Mouse (Mus musculus) thymus, postnatal 10 days (tissue): ENCODE measurements around the gene Xrcc6.

Source experiments
- DNase-seq, 2 experiments: peaks; one replicate each; pipeline ENCODE4 v3.0.0; 2021; ENCODE audit warnings: low spot score in 2 of 2

Gene Xrcc6

DNA sequence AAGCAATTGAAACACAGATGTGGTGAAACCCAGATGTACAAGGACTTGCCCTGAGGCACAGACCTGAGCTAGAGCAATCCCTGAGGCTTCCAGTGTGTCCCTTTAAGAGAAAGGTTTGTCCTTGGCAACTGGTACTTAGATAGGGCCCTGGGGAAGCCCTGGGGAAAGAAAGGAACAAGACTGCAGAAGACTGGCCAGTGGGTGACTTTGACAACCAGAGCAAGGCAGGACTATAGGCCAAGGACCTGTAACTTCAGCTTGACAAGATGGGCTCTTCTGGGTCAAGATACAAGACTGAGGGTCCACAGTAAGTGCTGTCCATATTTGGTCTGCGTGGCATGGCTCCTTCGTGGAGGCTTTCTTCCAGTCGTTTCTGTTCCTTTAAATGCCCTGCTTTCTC is at the start of gene Xrcc6:
Gene Xrcc6 (plus strand): TSS at position 190 of the 400 bp plus-strand sequence.
- DNase-seq: no peak

DNA sequence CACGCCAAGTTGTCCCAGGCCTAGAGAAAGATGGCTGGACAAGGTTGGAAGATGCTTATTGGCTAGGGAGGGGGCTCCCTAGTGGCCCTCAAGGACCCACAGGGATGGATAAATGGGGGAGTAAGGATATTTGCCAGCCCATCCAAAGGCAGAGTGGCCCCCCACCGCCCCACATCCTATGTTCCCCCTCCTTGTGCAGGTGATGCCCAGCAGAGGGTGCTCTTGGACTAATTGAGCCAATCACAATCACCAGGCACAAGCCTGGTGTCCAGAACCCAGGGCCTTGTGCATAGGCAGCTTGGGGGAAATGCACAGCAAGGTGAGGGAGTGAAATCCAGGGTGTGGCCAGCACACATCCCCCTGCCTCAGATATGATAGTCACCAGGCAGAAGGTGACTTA is 49.4 kb upstream of the Xrcc6 start:
- DNase-seq: peak; percentile 15 to 36

DNA sequence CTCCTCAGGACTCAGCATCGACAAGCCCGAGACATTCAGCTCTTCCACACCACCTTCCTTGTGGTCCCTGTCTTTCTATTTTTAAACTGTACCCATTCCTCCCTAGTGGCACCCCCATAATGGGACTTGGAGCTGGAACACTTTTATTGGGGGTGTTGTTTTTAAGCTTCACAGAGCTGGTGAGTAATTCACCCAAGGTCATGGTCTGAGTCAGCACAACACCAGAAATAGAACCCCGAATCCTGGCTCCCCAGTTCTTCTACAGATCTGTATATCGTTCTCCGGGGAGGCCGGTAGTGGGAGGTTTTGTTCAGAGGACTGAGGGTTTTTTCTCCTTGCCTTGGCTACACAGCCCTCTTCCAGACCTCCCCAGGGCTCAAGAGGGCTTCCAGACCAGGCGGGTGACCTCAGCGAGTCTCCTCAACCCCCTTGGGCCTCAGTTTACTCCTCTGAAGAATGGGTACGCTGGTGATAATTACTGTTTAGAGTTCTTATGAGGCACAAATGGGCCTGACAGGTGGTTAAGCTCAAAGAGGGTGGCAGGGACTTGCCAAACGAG is 48.4 kb upstream of the Xrcc6 start:
- DNase-seq: no peak

DNA sequence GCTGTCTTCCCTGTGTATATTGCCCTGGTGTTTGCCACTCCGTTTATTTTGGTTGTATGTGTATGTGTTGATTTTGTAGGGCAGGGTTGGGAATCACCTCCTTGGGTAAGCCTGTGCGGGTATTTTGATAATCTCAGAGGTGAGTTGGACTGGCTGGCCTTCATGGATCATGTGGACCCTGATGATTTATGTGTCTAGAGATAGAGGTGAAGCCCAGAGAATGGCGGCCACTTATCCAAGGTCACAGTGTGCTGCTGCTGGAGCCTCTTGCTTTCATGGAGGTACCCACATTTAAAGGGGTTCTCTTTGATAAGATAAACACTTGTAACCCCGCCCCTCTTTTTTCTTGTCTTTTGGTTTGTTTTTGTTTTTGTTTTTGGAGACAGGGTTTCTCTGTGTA is 47.9 kb upstream of the Xrcc6 start:
- DNase-seq: no peak

DNA sequence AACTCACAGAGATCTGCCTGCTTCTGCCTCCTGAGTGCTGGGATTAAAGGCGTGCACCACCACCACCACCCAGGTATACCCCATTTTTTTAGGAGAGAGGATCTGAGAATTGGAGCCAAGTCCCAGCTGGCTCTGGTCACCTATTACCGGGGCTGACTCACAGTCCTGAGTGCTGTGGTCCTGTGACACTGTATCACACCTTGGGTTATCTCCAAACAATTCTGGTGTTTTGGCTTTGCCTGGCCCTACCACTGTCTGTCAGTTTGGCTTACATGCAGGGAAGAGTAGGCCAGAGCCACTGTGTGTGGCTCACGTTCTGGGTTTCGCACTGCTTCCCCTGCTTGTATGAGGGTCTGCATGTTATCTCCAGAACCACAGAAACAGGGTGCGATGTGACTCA is 47.4 kb upstream of the Xrcc6 start:
- DNase-seq: no peak

DNA sequence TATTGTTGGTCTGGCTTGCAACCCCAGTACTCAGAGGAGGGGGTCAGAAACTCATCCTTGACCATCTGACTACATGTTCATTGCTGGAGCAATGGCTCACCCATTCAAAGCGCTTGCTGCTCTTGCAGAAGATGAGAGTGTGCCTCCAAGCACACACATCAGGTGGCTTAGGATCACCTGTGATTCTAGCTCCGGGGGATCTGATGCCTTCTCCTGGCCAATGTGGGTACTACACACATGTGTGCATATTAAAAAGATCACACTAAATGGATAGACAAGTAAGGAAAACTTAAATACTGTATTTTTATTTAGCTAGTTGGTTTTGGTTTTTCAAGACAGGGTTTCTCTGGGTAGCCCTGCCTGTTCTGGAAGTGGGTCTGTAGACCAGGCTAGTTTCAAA is 46.6 kb upstream of the Xrcc6 start:
- DNase-seq: no peak

DNA sequence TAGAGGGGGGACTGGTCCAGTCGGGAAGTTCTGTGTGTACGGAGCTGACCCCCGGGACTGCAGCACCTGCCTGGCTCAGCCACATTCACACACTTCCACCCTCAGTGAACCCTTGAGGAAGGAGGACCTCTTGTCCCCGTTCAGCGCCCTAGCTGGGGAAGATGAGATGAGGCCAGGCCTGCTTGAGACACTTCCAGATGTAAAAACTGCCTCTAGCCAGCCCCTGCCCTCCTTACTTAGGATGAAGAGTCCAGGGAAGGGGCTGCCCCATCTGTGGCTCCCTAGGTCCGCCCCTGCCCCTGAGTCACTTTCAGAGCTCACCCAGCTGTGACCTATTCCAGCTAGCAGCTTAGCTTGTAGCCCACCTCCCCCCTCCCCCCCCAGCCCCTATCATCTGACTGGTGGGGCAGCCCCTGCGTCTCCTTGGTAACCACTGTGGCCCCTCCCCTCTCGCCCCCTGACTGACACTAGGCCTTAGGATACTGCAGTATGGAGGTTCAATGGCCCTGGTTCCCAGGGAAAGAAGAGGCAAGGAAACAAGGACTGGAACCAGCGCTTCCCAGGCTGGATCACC is 44.4 kb upstream of the Xrcc6 start:
- DNase-seq: no peak

DNA sequence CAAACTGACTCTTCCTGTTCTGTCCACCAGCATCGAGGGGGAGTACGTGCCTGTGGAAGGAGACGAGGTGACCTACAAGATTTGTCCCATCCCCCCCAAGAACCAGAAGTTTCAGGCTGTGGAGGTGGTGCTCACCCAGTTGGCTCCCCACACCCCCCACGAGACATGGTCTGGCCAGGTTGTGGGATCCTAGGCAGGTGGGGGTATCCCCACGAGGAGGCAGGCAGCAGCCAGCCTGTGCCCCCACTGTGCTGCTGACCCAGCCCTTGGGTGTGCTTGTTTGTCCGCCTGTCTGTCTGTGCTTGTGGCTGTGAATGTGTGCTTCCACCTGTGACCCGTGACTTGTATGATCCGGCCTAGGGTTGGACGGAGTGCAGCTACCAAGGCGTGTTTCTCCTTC is 38.6 kb upstream of the Xrcc6 start:
- DNase-seq: no peak

DNA sequence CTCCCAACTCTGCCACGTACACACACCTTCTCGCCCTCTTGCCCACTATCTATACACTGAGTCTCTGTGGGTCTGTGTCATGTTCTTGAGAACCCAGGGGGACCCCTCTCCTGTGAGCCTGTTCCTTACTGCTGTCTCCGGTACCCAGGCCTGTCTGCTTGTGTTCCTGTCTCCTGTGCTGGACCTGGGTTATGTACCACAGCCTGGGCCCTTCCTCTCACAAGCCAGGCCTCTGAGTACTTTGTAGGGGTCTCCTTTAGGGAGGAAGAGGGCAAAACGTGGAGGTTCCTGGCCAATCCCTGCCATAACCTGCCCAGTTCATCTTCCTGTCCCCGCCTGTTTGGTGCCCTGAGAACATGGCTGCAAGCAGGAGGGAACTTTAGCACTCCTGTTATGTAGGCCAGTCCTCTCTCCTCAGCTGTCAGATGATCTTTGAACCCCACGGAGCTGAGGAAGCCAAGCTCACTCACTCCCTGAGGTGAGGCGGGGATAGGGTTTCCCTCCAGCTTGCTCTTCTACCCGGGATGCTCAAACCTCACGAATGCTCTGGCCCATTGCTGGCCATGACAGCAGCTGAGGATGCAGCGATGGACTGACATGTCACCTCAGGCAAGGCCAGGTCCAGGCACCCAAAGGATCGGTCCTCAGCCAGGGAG is 38.0 kb upstream of the Xrcc6 start:
- no peak for DNase-seq

DNA sequence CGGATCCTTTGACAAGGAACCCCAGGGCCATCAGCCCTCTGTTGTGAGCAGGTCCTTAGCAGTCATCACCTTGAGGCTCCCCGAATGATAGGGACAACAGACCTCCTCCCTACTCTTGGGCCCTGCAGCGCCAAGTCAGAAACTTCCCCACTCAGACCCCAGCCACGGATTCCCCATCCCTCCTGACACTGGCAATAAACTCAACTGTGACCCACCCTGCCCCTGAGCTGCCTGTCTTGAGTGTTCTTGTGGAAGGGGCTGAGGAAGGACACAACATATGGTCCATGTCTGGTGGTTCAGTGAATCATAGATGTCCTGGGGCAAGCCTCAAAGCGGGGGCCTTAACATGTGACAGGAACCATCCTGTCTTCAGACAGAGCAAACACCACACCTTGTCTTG is 36.9 kb upstream of the Xrcc6 start:
- no peak for DNase-seq

DNA sequence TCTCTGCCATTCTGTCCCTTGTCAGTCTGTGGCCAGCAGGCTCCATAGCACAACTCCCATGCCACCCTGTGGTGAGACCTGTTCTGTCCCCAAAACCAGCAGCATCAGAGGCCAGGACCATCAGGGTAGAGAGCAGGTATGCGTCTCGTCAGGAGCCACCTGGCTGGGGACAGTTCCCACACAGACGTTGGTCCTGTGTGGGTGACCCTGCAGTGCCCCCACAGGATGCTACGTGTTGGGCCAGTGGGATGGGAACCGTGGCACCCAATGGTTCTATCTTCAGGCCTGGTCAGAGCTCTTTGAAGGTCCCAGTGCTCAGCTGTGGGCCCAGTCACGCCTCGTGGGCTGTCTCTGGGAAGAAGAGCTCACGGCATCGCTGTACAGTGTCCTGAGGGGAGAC is 36.5 kb upstream of the Xrcc6 start:
- DNase-seq: no peak

DNA sequence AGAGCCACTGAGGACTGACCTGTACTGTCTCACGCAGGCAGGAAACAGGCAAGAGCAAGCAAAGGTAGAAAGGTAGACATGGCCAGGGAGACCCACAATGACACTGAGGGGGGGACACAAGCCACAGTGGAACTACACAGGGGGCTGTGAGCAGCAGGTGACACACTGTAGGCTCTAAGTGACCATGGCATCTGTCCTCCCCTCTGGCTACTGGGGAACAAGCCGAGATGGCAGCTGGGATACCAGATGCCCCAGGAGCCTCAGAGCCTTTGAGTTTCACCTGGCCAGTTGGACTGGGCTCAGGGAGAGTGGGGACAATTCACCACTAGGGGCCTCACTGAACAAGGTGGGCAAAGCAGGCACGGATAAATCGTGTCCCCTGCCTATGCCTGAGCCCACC is 35.3 kb upstream of the Xrcc6 start:
- DNase-seq: no peak

DNA sequence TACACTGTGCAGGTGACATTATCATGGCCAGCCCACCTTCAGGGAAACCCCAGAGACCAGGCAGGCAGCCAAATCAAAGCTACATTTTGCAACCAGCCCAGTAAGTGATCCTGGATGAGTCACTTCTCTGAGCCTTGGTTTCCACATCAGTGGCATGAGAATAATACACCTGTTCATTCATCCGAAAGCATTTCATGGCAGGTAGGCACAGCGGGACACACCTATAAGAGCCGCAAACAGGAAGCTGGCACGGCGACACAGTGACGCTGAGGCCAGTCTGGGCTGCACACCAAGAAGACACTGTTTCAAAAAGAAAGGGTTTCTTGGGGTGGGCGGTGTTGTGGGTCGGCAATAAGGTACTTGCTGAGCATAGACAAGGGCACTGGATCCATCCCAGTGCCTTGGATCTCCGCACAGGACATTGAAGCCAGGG is 33.5 kb upstream of the Xrcc6 start:
- no peak for DNase-seq

DNA sequence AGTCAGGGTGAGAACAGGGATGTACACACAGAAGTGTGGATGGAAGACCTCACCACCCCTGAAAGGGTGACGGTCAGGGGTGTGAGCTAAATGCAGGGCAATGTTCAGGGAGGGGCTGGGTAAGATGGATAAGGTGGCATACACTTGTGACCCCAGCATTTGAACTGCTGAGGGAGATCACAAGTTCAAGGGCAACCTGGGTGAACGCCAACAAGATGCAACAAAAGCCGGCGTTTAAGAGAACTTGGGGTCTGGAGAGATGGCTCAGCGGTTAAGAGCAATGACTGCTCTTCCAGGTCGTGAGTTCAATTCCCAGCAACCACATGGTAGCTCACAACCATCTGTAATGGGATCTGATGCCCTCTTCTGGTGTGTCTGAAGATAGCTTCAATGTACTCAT is 32.9 kb upstream of the Xrcc6 start:
- no peak for DNase-seq

DNA sequence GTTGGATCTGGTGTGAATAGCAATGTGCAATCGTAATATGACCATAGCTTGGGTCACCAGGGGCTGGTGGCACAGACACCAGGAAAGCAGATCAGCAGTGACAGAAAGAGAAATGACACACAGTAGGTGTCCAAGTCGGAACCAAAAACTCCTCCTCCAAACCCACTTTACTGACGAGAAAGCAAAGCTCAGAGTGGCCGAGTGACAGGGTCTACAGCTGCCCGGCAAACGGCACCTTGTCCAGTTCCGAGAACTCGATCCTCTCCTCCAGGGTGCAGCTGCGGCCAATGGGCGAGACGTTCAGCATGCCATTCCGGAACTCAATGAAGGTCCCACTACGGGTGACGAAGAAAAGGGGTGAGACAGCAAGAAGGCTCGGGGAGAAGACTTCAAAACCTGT is 32.2 kb upstream of the Xrcc6 start:
- no peak for DNase-seq

DNA sequence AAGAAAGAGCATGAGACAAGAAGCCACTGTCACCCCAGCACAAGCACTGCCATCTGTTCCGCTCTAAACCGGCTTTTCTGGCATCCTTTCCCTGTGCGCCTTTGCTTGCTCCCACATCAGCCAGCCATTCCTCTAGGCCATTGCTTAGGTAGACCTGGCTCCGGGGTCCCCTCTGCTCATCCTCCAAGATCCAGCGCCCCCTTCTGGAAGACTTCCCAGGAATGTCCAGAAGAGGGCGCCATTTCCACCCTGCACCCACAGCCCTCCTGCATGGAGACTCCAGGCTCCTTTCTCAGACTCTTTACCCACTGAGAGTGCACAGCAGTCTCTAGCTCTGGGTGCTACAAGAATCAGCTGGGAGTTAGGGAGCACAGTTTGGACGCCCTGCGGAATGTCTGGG is 31.2 kb upstream of the Xrcc6 start:
- DNase-seq: peak; percentile 31 to 71

DNA sequence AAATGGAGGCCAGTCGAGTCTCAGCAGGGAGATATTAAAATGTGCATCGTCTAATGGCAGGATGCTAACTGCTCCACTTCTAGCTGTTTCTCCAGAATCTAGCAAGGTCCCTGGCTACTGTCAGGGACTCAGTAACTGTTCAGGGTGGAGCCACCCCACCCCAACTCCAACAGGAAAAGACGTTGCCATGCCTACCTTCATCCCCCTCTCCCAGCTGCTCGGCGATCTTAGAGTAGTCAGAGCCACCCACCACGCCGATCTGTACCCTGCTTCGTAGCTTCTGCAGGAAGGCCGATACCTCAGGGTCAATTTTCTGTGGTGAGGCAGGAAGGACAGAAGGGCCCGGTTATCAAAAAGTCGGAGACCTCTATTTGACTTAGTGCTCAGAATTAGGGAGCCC is 30.0 kb upstream of the Xrcc6 start:
- no peak for DNase-seq

DNA sequence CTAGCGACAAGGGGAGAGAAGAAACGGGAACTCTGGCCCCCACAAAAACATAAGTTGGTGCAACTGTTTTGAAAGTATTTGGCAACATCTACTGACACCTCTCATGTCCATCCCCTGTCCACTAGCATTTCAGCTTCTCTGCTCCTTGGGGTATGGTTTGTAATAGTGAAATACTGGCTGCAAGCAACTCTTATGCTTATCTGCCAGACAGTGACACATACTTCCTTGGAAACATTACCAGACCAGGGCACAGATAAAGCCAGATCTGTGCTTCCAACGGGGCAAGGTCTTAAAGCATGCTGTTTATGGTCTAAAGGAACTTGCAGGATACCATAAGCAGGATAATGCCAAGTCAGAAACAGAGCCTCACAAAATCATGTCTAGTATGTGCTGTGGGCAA is 28.7 kb upstream of the Xrcc6 start:
- DNase-seq: no peak

DNA sequence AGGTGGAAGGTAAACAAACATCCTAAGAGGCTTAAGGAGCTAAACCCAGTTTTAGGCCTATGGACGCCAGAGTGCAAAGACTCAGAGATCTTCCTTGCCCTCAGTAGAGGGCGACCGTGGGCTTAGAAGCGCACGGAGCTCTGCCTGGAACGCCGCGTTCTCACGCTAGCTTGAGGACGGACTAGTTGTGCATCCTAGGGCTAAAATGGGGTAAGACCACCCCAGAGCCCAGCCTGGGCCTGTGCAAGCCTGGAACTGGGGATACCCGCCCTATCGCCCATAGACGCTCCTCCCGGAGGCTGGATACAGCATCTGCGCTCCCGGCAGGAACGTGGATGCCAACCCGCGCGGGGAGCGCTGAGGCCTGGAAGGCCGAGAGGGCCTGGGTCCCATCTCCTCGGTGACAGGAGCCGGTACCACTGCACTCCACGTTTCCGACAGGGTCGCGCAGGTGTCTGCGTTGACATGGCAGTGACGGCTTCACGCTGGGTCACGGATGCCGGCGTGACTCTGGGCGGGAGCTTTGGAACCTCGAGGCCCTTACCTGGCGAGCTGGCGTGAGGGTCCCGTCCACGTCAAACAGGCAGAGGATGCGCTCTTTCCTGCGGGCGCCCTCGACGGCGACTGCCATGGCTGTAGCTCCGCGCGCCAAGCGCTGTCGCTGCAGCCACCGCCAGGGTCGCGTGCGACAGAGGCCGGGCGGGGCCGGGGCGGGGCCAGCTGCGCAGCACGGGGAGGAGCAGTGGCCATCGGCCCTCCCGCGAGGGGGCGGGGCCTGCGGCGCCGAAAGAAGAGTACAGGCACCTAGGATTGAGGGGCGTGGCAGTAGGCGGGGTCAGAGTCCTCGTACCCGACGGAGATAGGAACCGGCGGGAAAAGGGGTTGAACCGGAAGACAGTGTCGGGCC is 27.2 kb upstream of the Xrcc6 start, which contains the start of gene Pmm1:
Gene Pmm1 (minus strand): TSS at position 760 of the 907 bp plus-strand sequence.
- peak; percentile 99 to 100 for DNase-seq

DNA sequence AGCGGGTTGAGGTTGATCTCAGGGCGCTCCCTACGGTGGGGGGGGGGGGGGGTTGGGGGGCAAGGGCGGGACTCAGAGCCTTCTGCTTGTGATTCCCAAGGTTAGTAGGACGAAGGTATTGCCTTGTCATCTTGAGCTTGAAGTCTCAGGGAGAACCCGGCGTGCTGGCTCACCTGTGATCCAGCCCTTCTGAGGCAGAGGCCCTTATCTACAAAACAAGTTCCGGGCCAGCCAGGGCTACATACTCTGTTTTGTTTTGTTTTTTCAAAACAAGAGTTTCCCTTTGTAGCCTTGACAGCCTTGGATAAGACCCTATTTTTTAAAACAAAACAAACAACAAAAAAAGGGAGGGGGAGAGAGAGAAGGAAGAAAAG is 26.6 kb upstream of the Xrcc6 start:
- DNase-seq: no peak

DNA sequence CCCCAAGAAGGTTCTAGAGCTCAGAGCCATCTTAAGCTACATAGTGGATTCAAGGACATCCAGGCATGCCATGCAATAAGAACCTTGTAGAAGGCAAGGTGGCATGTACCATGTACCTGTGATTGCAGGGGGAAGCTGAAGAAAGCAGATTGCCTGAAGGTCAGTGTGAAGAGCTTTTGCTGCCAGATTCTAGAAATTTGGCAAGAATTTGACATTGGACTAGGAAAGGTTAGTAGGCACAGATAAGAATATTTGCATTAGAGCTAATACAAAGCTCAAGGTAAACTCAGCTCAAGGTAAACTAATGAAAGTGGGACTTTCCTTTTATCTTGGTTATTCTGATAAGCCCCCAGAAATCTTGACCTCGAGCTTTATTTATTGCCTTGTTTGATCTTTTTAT is 23.4 kb upstream of the Xrcc6 start:
- no peak for DNase-seq

DNA sequence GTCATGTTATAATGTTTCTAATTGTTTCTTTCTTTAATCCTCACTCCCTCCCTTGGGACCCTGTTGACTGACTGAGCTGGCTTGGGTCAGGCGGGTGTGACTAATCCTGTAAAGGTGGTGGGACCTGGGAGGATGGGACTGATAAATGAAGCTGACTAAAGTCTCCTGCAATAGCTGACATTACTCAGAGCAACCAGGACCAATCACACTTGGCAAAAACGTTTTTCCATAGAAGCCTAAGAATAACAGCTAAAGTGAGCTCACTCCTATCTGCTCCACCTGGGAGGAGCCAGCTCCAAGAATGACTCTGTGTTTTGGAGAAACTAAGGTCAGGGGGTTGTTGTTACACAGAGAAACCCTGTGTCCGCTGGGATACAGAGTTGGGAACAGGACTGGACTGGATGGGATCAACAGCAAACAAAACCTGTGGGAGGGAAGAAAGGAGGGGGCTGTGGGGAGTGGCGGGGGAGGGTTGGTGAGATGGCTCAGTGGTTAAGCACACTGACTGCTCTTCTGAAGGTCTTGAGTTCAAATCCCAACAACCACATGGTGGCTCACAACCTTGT is 22.6 kb upstream of the Xrcc6 start:
- DNase-seq: no peak
